ENCODE assay signal across 9 mouse cellular contexts in genomic region chr11:75649155-75649561, GRCm38 (mm10). TPM values are rescaled to one million over a fixed set of nuclear protein-coding genes. Genes with fewer than 3 reads are reported as not detected.
A peak's percentile ranks its signal among the peaks of the same experiment; 100 is the strongest.
DNase-seq lines count a peak whose midpoint lies in the region; ATAC-seq and TF ChIP-seq lines count a peak whose summit lies in the region.
"Had no signal": no experiment of that assay in that cellular context is flagged by ENCODE, and none has a peak within 500 bp of the region (broad histone marks: within the 10 kb centered on the region; RNA-seq: fewer than 3 reads in every experiment).

No protein-coding gene starts in this region.

- H3K36me3 ChIP-seq in forebrain, embryonic 15.5 days, result peaks cover 4% of the 10 kb centered on the region; the same call in 1 of the 2 replicates
- H3K36me3 ChIP-seq in forebrain, embryonic 12.5 days (replicated peaks), result 0 out of 2 replicates have a peak, but pooled peaks cover 3% of the 10 kb centered on the region
- peaks cover 3% of the 10 kb centered on the region; the same call in 1 of the 2 replicates for H3K36me3 ChIP-seq in kidney, embryonic 15.5 days
- 0 out of 2 replicates have a peak, but pooled peaks cover 6% of the 10 kb centered on the region for H3K36me3 ChIP-seq in lung, postnatal 0 days (ENCODE audit: insufficient read depth, low read length)
- peaks cover 4% of the 10 kb centered on the region for H3K36me3 ChIP-seq in hindbrain, embryonic 14.5 days (replicated peaks; ENCODE audit: control insufficient read depth, insufficient read depth)

- ATAC-seq in forebrain, embryonic 15.5 days (replicated peaks), result no peak
- ATAC-seq in forebrain, embryonic 12.5 days (ENCODE audit: low FRiP score), result no peak
- ATAC-seq in kidney, embryonic 15.5 days (replicated peaks; ENCODE audit: low FRiP score), result no peak
- ATAC-seq in lung, postnatal 0 days, result peak; percentile 42
- ATAC-seq in monocyte, adult 5-6 weeks (replicated peaks; ENCODE audit: insufficient number of reproducible peaks, low FRiP score, low TSS enrichment, poor library complexity, severe bottlenecking), result no peak
- ATAC-seq in hindbrain, embryonic 14.5 days (ENCODE audit: low FRiP score), result no peak

- DNase-seq in heart, adult 9 months (ENCODE audit: low spot score in 2 of 2), result peak; percentile 72 to 86
- DNase-seq in lung, postnatal 0 days (ENCODE audit: low spot score), result peak; percentile 74
- DNase-seq in urinary bladder, postnatal 25 days (ENCODE audit: low spot score), result no peak
- no peak for DNase-seq in hindbrain, embryonic 14.5 days (ENCODE audit: low spot score)

- TF ChIP-seq EP300 in lung, postnatal 0 days (IDR thresholded peaks at IDR 0.05), result peak; percentile 88

- no peak overlapping the region for H3K9ac ChIP-seq in forebrain, embryonic 15.5 days (replicated peaks)
- H3K9ac ChIP-seq in forebrain, embryonic 12.5 days, result no peak overlapping the region
- no peak overlapping the region for H3K9ac ChIP-seq in kidney, embryonic 15.5 days
- H3K9ac ChIP-seq in lung, postnatal 0 days (replicated peaks; ENCODE audit: low read depth), result no peak overlapping the region
- no peak overlapping the region for H3K9ac ChIP-seq in hindbrain, embryonic 14.5 days
- H3K9ac ChIP-seq: midbrain, embryonic 12.5 days had no signal

- H3K4me1 ChIP-seq in forebrain, embryonic 15.5 days, result peaks cover 29% of the 10 kb centered on the region
- H3K4me1 ChIP-seq in forebrain, embryonic 12.5 days, result peaks cover 30% of the 10 kb centered on the region
- H3K4me1 ChIP-seq in kidney, embryonic 15.5 days, result peaks cover 49% of the 10 kb centered on the region
- peaks cover 23% of the 10 kb centered on the region for H3K4me1 ChIP-seq in lung, postnatal 0 days (ENCODE audit: insufficient read depth, low read depth, low read length)
- peaks cover 14% of the 10 kb centered on the region; the same call in 1 of the 2 replicates for H3K4me1 ChIP-seq in hindbrain, embryonic 14.5 days (replicated peaks; ENCODE audit: control insufficient read depth, insufficient read depth, low read length)

- no peaks in the 10 kb centered on the region for H3K9me3 ChIP-seq in forebrain, embryonic 15.5 days
- H3K9me3 ChIP-seq in forebrain, embryonic 12.5 days, result no peaks in the 10 kb centered on the region
- no peaks in the 10 kb centered on the region for H3K9me3 ChIP-seq in kidney, embryonic 15.5 days (replicated peaks)
- no peaks in the 10 kb centered on the region for H3K9me3 ChIP-seq in lung, postnatal 0 days (ENCODE audit: low read length)
- H3K9me3 ChIP-seq in hindbrain, embryonic 14.5 days (ENCODE audit: control insufficient read depth, low read length), result no peaks in the 10 kb centered on the region
- H3K9me3 ChIP-seq: midbrain, embryonic 12.5 days had no signal

- WGBS in forebrain, embryonic 15.5 days, result 79% methylated on average over 4 of the region's 4 CpGs
- 73% methylated on average over 4 of the region's 4 CpGs for WGBS in forebrain, embryonic 12.5 days
- WGBS in kidney, embryonic 15.5 days, result 67% methylated on average over 4 of the region's 4 CpGs
- 59% methylated on average over 4 of the region's 4 CpGs for WGBS in lung, postnatal 0 days
- WGBS in hindbrain, embryonic 14.5 days, result 77% methylated on average over 4 of the region's 4 CpGs

- TF ChIP-seq CTCF in lung, postnatal 0 days (IDR thresholded peaks at IDR 0.05), result peak; percentile 36; the same call in 1 of the 2 replicates

- no peak overlapping the region for H3K4me3 ChIP-seq in forebrain, embryonic 15.5 days
- H3K4me3 ChIP-seq in forebrain, embryonic 12.5 days (replicated peaks), result no peak overlapping the region
- H3K4me3 ChIP-seq in kidney, embryonic 15.5 days (replicated peaks), result no peak overlapping the region
- H3K4me3 ChIP-seq in lung, postnatal 0 days (ENCODE audit: low read depth, low read length), result no peak overlapping the region
- no peak overlapping the region for H3K4me3 ChIP-seq in hindbrain, embryonic 14.5 days (replicated peaks; ENCODE audit: low read length)
- H3K4me3 ChIP-seq: midbrain, embryonic 12.5 days had no signal

- 0 out of 2 replicates have a peak overlapping the region, but pooled peaks have one; percentile 29 for H3K27ac ChIP-seq in forebrain, embryonic 15.5 days (replicated peaks)
- no peak overlapping the region for H3K27ac ChIP-seq in forebrain, embryonic 12.5 days
- H3K27ac ChIP-seq in kidney, embryonic 15.5 days, result peak overlapping the region; percentile 81
- H3K27ac ChIP-seq in lung, postnatal 0 days (ENCODE audit: low read length), result peak overlapping the region; percentile 97
- no peak overlapping the region for H3K27ac ChIP-seq in hindbrain, embryonic 14.5 days
- H3K27ac ChIP-seq: midbrain, embryonic 12.5 days had no signal

- no peak overlapping the region for H3K4me2 ChIP-seq in forebrain, embryonic 15.5 days (replicated peaks)
- H3K4me2 ChIP-seq in forebrain, embryonic 12.5 days, result no peak overlapping the region
- no peak overlapping the region for H3K4me2 ChIP-seq in kidney, embryonic 15.5 days
- no peak overlapping the region for H3K4me2 ChIP-seq in lung, postnatal 0 days (replicated peaks; ENCODE audit: low read depth, low read length)
- H3K4me2 ChIP-seq in hindbrain, embryonic 14.5 days (replicated peaks), result no peak overlapping the region
- H3K4me2 ChIP-seq: midbrain, embryonic 12.5 days had no signal

- H3K27me3 ChIP-seq in forebrain, embryonic 15.5 days, result peaks cover 10% of the 10 kb centered on the region
- H3K27me3 ChIP-seq in forebrain, embryonic 12.5 days, result peaks cover 21% of the 10 kb centered on the region
- H3K27me3 ChIP-seq in kidney, embryonic 15.5 days, result no peaks in the 10 kb centered on the region
- H3K27me3 ChIP-seq in lung, postnatal 0 days (replicated peaks; ENCODE audit: insufficient read depth, low read length), result no peaks in the 10 kb centered on the region
- peaks cover 15% of the 10 kb centered on the region for H3K27me3 ChIP-seq in hindbrain, embryonic 14.5 days (ENCODE audit: control insufficient read depth, insufficient read depth, low read length)

RNA-seq across cellular contexts. Expression of gene Myo1c, which starts 1.1 kb away (rescaled TPM):
- 9.2 and 11.1 TPM in 2 replicates for polyA plus RNA-seq in forebrain, embryonic 15.5 days (2015; fragmentation: Nextera tagmentation; extraction: Ambion mirVana)
- 12.1 and 13.9 TPM in 2 replicates for polyA plus RNA-seq in forebrain, embryonic 12.5 days (2016; fragmentation: Nextera tagmentation; extraction: Ambion mirVana)
- 59.8 and 67.6 TPM in 2 replicates for polyA plus RNA-seq in kidney, embryonic 15.5 days (2015; fragmentation: Nextera tagmentation; extraction: Ambion mirVana)
- polyA plus RNA-seq in lung, postnatal 0 days (2015; fragmentation: Nextera tagmentation; extraction: Ambion mirVana), result 88.5 and 102 TPM in 2 replicates
- total RNA-seq in monocyte, adult 5-6 weeks (2017), result 93.0 to 115 TPM (median 97.0 TPM) in 3 replicates
- 8.7 and 10.4 TPM in 2 replicates for polyA plus RNA-seq in hindbrain, embryonic 14.5 days (2014; fragmentation: Nextera tagmentation; extraction: Ambion mirVana)

RNA-seq across cellular contexts. Expression of gene Inpp5k, which starts 18.4 kb away (rescaled TPM):
- 47.2 and 47.4 TPM in 2 replicates for polyA plus RNA-seq in forebrain, embryonic 15.5 days (2015; fragmentation: Nextera tagmentation; extraction: Ambion mirVana)
- polyA plus RNA-seq in forebrain, embryonic 12.5 days (2016; fragmentation: Nextera tagmentation; extraction: Ambion mirVana), result 21.5 and 25.4 TPM in 2 replicates
- 26.6 and 28.7 TPM in 2 replicates for polyA plus RNA-seq in kidney, embryonic 15.5 days (2015; fragmentation: Nextera tagmentation; extraction: Ambion mirVana)
- polyA plus RNA-seq in lung, postnatal 0 days (2015; fragmentation: Nextera tagmentation; extraction: Ambion mirVana), result 60.2 and 71.4 TPM in 2 replicates
- 68.4 to 82.5 TPM (median 80.2 TPM) in 3 replicates for total RNA-seq in monocyte, adult 5-6 weeks (2017)
- polyA plus RNA-seq in hindbrain, embryonic 14.5 days (2014; fragmentation: Nextera tagmentation; extraction: Ambion mirVana), result 42.3 and 44.9 TPM in 2 replicates

RNA-seq across cellular contexts. Expression of gene Crk, which starts 29.9 kb away (rescaled TPM):
- polyA plus RNA-seq in forebrain, embryonic 15.5 days (2015; fragmentation: Nextera tagmentation; extraction: Ambion mirVana), result 125 and 131 TPM in 2 replicates
- 139 and 146 TPM in 2 replicates for polyA plus RNA-seq in forebrain, embryonic 12.5 days (2016; fragmentation: Nextera tagmentation; extraction: Ambion mirVana)
- 119 and 131 TPM in 2 replicates for polyA plus RNA-seq in kidney, embryonic 15.5 days (2015; fragmentation: Nextera tagmentation; extraction: Ambion mirVana)
- polyA plus RNA-seq in lung, postnatal 0 days (2015; fragmentation: Nextera tagmentation; extraction: Ambion mirVana), result 83.8 and 90.3 TPM in 2 replicates
- 101 to 126 TPM (median 121 TPM) in 3 replicates for total RNA-seq in monocyte, adult 5-6 weeks (2017)
- polyA plus RNA-seq in hindbrain, embryonic 14.5 days (2014; fragmentation: Nextera tagmentation; extraction: Ambion mirVana), result 102 and 115 TPM in 2 replicates

Comparison
In these comparisons a context has a peak if more than half of its experiments do, and no peak if none do; other contexts are left out.
1. H3K27ac ChIP-seq: peak in forebrain, embryonic 15.5 days (single experiment), kidney, embryonic 15.5 days (single experiment) and lung, postnatal 0 days (single experiment); none in forebrain, embryonic 12.5 days (single experiment) and hindbrain, embryonic 14.5 days (single experiment).
2. DNase-seq: peak in heart, adult 9 months (2 of 2) and lung, postnatal 0 days (single experiment); none in urinary bladder, postnatal 25 days (single experiment) and hindbrain, embryonic 14.5 days (single experiment).